Mouse (Mus musculus): ENCODE data around the gene Vps4b.
A peak's percentile ranks its signal among the peaks of the same experiment; 100 is the strongest.
"Not testable (repeated sequence)": the region's sequence is repeated elsewhere in the genome, so short reads cannot be mapped to it uniquely, and the experiment has no call there.

Gene Vps4b

GRCm38 (mm10) chr1:106752013-106752412 lies 44.5 kb downstream of the Vps4b start:
- DNase-seq (ENCODE audit: low spot score in 2 of 2), result no peak

- DNase-seq (ENCODE audit: low spot score in 2 of 2), result no peak
These were observed 45.9 kb downstream of the Vps4b start for GRCm38 (mm10) chr1:106750656-106751055.

- no peak for DNase-seq (ENCODE audit: low spot score in 2 of 2)
These were observed 47.8 kb downstream of the Vps4b start for GRCm38 (mm10) chr1:106748555-106749315.

GRCm38 (mm10) chr1:106742980-106743379 lies 53.5 kb downstream of the Vps4b start:
- no peak for DNase-seq (ENCODE audit: low spot score in 2 of 2)

GRCm38 (mm10) chr1:106740735-106741134 lies 55.8 kb downstream of the Vps4b start:
- no peak for DNase-seq (ENCODE audit: low spot score in 2 of 2)

GRCm38 (mm10) chr1:106739810-106740209 lies 56.7 kb downstream of the Vps4b start:
- no peak for DNase-seq (ENCODE audit: low spot score in 2 of 2)

GRCm38 (mm10) chr1:106738092-106738491 lies 58.4 kb downstream of the Vps4b start:
- DNase-seq (ENCODE audit: low spot score in 2 of 2), result no peak

- no peak for DNase-seq (ENCODE audit: low spot score in 2 of 2)
These were observed 60.3 kb downstream of the Vps4b start for GRCm38 (mm10) chr1:106736211-106736610.

- DNase-seq (ENCODE audit: low spot score in 2 of 2), result no peak
These were observed 60.9 kb downstream of the Vps4b start for GRCm38 (mm10) chr1:106735586-106735985.

- DNase-seq (ENCODE audit: low spot score in 2 of 2), result no peak
These were observed 74.5 kb downstream of the Vps4b start for GRCm38 (mm10) chr1:106722061-106722460.

- not testable (repeated sequence) for DNase-seq (ENCODE audit: low spot score in 2 of 2)
These were observed 78.8 kb downstream of the Vps4b start for GRCm38 (mm10) chr1:106717736-106718135.

- peak; percentile 58 to 64 for DNase-seq (ENCODE audit: low spot score in 2 of 2)
These were observed 79.4 kb downstream of the Vps4b start for GRCm38 (mm10) chr1:106717071-106717601.

GRCm38 (mm10) chr1:106716141-106716540 lies 80.4 kb downstream of the Vps4b start:
- no peak for DNase-seq (ENCODE audit: low spot score in 2 of 2)

GRCm38 (mm10) chr1:106715111-106716083 lies 81.1 kb downstream of the Vps4b start:
- no peak for DNase-seq (ENCODE audit: low spot score in 2 of 2)

- DNase-seq (ENCODE audit: low spot score in 2 of 2), result no peak
These were observed 82.0 kb downstream of the Vps4b start for GRCm38 (mm10) chr1:106714530-106714981.

Measured in right cerebral cortex, postnatal 36 days (tissue).